Mouse (Mus musculus): ENCODE results near the gene Fbxo4.

GRCm38 (mm10) chr15:3994852-3995447 lies 15.6 kb upstream of the Fbxo4 start:
- TF ChIP-seq CTCF (IDR thresholded peaks at IDR 0.05; ENCODE audit: extremely low read depth, insufficient read depth, insufficient read length, insufficient replicate concordance) (no peak), POLR2A (IDR thresholded peaks at IDR 0.05; ENCODE audit: low read depth, low read length) (no peak)

All from spleen, adult 2 months (tissue).